ENCODE assay signal across 8 mouse cellular contexts in the genomic region with DNA sequence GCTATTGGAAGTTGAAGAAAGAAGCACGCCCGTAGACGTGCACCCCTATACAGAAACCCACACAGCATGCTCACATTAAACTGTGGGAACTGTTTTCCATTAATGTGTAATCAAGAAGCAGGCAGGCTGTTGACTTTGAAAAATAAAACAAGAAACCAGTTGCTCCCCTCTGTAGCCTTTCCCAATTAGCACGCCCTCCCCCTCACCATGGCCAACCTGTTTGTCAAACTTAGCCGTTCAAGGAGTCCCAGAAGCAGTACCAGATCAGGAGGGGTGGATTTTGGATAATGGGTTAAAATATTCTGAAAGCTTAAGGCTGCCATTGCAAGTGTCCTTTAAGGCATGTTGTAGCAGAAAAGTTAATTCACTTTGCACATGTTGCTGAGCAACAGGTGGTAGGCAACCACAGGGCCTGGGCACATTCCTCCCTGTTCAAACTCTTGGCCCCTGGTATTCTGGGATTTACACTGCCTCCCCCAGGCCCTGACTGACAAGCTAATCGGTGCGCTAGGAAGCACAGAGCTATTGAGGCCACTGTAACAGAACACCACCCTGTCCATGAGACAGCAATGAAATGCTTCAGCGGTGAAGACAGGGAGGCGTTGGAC.
DNase-seq lines count a peak whose midpoint lies in the region; ATAC-seq and TF ChIP-seq lines count a peak whose summit lies in the region.

No protein-coding gene starts in this region.

- WGBS in forebrain, embryonic 11.5 days = 36% methylated on average over 9 of the region's 9 CpGs
- WGBS in forebrain, embryonic 16.5 days = 27% methylated on average over 9 of the region's 9 CpGs
- 34% methylated on average over 9 of the region's 9 CpGs for WGBS in forebrain, postnatal 0 days

- no peak for TF ChIP-seq CTCF in forebrain, postnatal 0 days (IDR thresholded peaks at IDR 0.05; ENCODE audit: low read depth)

- peak; percentile 60 for DNase-seq in forebrain, embryonic 11.5 days (ENCODE audit: low spot score)
- DNase-seq in 3T3-L1 (ENCODE audit: low read depth, low spot score) = peak; percentile 52
- no peak for DNase-seq in forebrain, postnatal 0 days
- peak; percentile 46 for DNase-seq in kidney, postnatal 10 days
- no peak for DNase-seq in cerebellum, adult 9-11 months
- no peak for DNase-seq in left cerebral cortex, adult 8-10 months (ENCODE audit: low spot score in 2 of 2)
- no peak for DNase-seq in c-Kit-positive CD71-positive TER-119-positive erythroid progenitor cells, embryonic 14.5 days (ENCODE audit: low spot score)

- H3K36me3 ChIP-seq in forebrain, embryonic 11.5 days (ENCODE audit: control insufficient read depth, insufficient read depth, low read length) = no peaks in the 10 kb centered on the region
- H3K36me3 ChIP-seq in forebrain, embryonic 16.5 days (ENCODE audit: control insufficient read depth, insufficient read depth) = no peaks in the 10 kb centered on the region
- H3K36me3 ChIP-seq in forebrain, postnatal 0 days (ENCODE audit: insufficient read depth) = no peaks in the 10 kb centered on the region

- H3K27ac ChIP-seq in forebrain, embryonic 11.5 days (ENCODE audit: low read depth, low read length) = no peak overlapping the region
- no peak overlapping the region for H3K27ac ChIP-seq in forebrain, embryonic 16.5 days (ENCODE audit: low read length)
- no peak overlapping the region for H3K27ac ChIP-seq in forebrain, postnatal 0 days (ENCODE audit: low read depth, low read length)

- no peak overlapping the region for H3K9ac ChIP-seq in forebrain, embryonic 11.5 days (ENCODE audit: low read length)
- no peak overlapping the region for H3K9ac ChIP-seq in forebrain, embryonic 16.5 days (replicated peaks; ENCODE audit: low read depth, low read length)
- no peak overlapping the region for H3K9ac ChIP-seq in forebrain, postnatal 0 days

- H3K4me2 ChIP-seq in forebrain, embryonic 11.5 days (ENCODE audit: low read depth, low read length, severe bottlenecking) = no peak overlapping the region
- no peak overlapping the region for H3K4me2 ChIP-seq in forebrain, embryonic 16.5 days (ENCODE audit: low read length)
- no peak overlapping the region for H3K4me2 ChIP-seq in forebrain, postnatal 0 days (ENCODE audit: low read depth)

- peaks cover 4% of the 10 kb centered on the region; the same call in 1 of the 2 replicates for H3K4me1 ChIP-seq in forebrain, embryonic 11.5 days (replicated peaks; ENCODE audit: control insufficient read depth, insufficient read depth, low read length)
- 0 out of 2 replicates have a peak, but pooled peaks cover 3% of the 10 kb centered on the region for H3K4me1 ChIP-seq in forebrain, embryonic 16.5 days (replicated peaks; ENCODE audit: control insufficient read depth, insufficient read depth, low read length)
- H3K4me1 ChIP-seq in forebrain, postnatal 0 days (ENCODE audit: insufficient read depth) = no peaks in the 10 kb centered on the region

- H3K27me3 ChIP-seq in forebrain, embryonic 11.5 days (ENCODE audit: control insufficient read depth, insufficient read depth, low read length) = no peaks in the 10 kb centered on the region
- H3K27me3 ChIP-seq in forebrain, embryonic 16.5 days (replicated peaks; ENCODE audit: control insufficient read depth, insufficient read depth, low read length) = no peaks in the 10 kb centered on the region
- no peaks in the 10 kb centered on the region for H3K27me3 ChIP-seq in forebrain, postnatal 0 days (ENCODE audit: insufficient read depth, low read length)

- no peak overlapping the region for H3K4me3 ChIP-seq in forebrain, embryonic 11.5 days (ENCODE audit: low read depth, low read length)
- H3K4me3 ChIP-seq in forebrain, embryonic 16.5 days (replicated peaks; ENCODE audit: low read length) = no peak overlapping the region
- H3K4me3 ChIP-seq in forebrain, postnatal 0 days (ENCODE audit: low read depth, low read length) = no peak overlapping the region

- ATAC-seq in forebrain, embryonic 11.5 days (replicated peaks; ENCODE audit: low FRiP score) = 0 out of 2 replicates have a peak, but pooled peaks have one; percentile 70
- no peak for ATAC-seq in forebrain, embryonic 16.5 days
- ATAC-seq in forebrain, postnatal 0 days = peak; percentile 27; the same call in 1 of the 2 replicates

- no peaks in the 10 kb centered on the region for H3K9me3 ChIP-seq in forebrain, embryonic 11.5 days (ENCODE audit: control insufficient read depth, low read length)
- no peaks in the 10 kb centered on the region for H3K9me3 ChIP-seq in forebrain, embryonic 16.5 days (ENCODE audit: control insufficient read depth, low read length)
- no peaks in the 10 kb centered on the region for H3K9me3 ChIP-seq in forebrain, postnatal 0 days (ENCODE audit: low read length)

Comparison
In these comparisons a context has a peak if more than half of its experiments do, and no peak if none do; other contexts are left out.
1. DNase-seq: peak in forebrain, embryonic 11.5 days (single experiment), 3T3-L1 (single experiment) and kidney, postnatal 10 days (single experiment); none in forebrain, postnatal 0 days (single experiment), cerebellum, adult 9-11 months (single experiment), left cerebral cortex, adult 8-10 months (0 of 2) and c-Kit-positive CD71-positive TER-119-positive erythroid progenitor cells, embryonic 14.5 days (single experiment).